Comparison of ENCODE assay signal across 18 mouse cellular contexts in the genomic region with DNA sequence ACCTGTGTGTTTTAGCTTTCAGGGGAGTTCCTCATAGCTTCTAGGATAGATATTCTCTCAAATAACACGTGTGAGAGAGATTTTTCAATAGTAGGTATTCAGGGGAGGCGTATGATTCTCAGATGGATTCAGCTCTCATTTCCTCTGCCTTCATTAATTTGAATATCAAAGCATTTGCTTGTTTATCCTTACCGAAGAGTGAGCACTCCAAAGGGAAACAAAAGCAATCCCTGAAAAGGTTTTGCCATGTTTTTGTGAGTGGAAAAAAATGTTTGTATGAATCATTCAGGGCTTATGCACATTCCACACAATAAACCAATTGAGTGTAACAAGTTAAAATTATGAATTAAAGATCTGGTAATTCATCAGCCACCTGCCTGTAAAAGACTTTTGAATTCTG. TPM values are rescaled to one million over a fixed set of nuclear protein-coding genes. Genes with fewer than 3 reads are reported as not detected.
"Had no signal": no experiment of that assay in that cellular context is flagged by ENCODE, and none has a peak within 500 bp of the region (broad histone marks: within the 10 kb centered on the region; RNA-seq: fewer than 3 reads in every experiment).

No protein-coding gene starts in this region.

- H3K36me3 ChIP-seq: limb, embryonic 12.5 days; limb, embryonic 15.5 days; midbrain, embryonic 10.5 days; midbrain, embryonic 15.5 days had no signal

- H3K4me2 ChIP-seq: limb, embryonic 12.5 days; limb, embryonic 15.5 days; liver, embryonic 11.5 days; lung, embryonic 14.5 days; midbrain, embryonic 15.5 days had no signal

- H3K27ac ChIP-seq: limb, embryonic 12.5 days; limb, embryonic 15.5 days; liver, embryonic 14.5 days; midbrain, embryonic 10.5 days; midbrain, embryonic 15.5 days had no signal

- H3K9ac ChIP-seq: limb, embryonic 12.5 days; limb, embryonic 15.5 days; liver, embryonic 14.5 days; liver, postnatal 0 days; lung, embryonic 14.5 days; midbrain, embryonic 15.5 days had no signal

- H3K4me3 ChIP-seq: limb, embryonic 12.5 days; limb, embryonic 15.5 days; megakaryocyte, embryonic 14.5 days; midbrain, embryonic 10.5 days; midbrain, embryonic 15.5 days had no signal

- ATAC-seq: liver, postnatal 0 days; lung, postnatal 0 days; midbrain, embryonic 15.5 days had no signal

- DNase-seq: kidney, adult 9 months; kidney, postnatal 14 days; kidney, postnatal 4 days; left cerebral cortex, postnatal 4 days; liver, postnatal 0 days; lung, embryonic 14.5 days; thymus, adult 18-20 months; thymus, postnatal 36 days had no signal

- H3K9me3 ChIP-seq: limb, embryonic 12.5 days; limb, embryonic 15.5 days; midbrain, embryonic 10.5 days; midbrain, embryonic 15.5 days had no signal

- H3K27me3 ChIP-seq: limb, embryonic 12.5 days; limb, embryonic 15.5 days; megakaryocyte, embryonic 14.5 days; midbrain, embryonic 15.5 days had no signal

- H3K4me1 ChIP-seq: limb, embryonic 12.5 days; limb, embryonic 15.5 days; megakaryocyte, embryonic 14.5 days; midbrain, embryonic 10.5 days had no signal

RNA-seq across cellular contexts. Expression of a gene that starts 29.1 kb away (rescaled TPM):
- polyA plus RNA-seq: testis, adult 2 months; urinary bladder, adult 2 months had no signal
